Mouse (Mus musculus) lung, postnatal 14 days (tissue): ENCODE results near the gene C2cd4b.

Experiments used
- DNase-seq: peaks from one replicate; pipeline ENCODE4 v3.0.0; 2021

C2cd4b gene

GRCm38 (mm10) chr9:67778553-67778952 lies 19.3 kb downstream of the C2cd4b start:
- peak; percentile 18 for DNase-seq

DNA sequence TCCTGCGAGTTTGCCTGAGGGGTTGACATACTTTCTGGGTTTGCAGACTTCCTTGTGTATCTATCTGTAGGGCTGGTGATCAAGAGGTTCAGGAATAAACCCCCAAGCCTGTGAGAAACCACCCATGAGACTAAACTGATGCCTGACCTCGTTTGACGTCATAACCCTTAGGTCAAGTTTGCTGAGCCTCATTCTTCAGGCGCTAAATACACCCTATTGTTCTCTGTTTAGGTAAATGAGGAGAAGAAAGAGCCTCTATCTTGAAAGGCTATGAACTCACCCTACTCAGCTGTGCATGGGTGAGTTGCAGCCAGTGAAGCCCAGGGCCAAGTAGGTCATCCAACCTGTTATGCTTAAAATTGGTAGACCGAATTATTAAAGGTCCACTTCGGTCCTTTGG lies 23.5 kb downstream of the C2cd4b start:
- no peak for DNase-seq

- DNase-seq = no peak
Measured at GRCm38 (mm10) chr9:67783464-67783863, 24.2 kb downstream of the C2cd4b start.

DNA sequence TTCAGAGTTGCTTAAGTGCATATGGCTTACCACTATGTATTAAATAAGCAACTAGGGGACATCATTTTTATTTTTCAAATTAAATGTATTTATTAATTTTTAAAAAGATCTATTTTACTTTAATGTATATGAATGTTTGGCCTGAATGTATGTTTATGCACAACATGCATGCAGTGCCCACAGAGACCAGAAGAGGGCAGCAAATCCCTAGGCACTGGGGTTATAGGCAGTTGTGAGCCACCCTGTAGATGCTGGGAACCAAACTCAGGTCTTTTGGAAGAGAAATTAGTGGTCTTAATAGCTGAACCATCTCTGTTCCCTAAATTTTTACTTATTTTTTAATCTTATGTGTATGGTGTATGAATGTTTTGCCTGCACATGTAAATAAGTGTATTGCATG lies 24.7 kb downstream of the C2cd4b start:
- DNase-seq = no peak

GRCm38 (mm10) chr9:67786311-67786710 lies 27.1 kb downstream of the C2cd4b start:
- DNase-seq = no peak

DNA sequence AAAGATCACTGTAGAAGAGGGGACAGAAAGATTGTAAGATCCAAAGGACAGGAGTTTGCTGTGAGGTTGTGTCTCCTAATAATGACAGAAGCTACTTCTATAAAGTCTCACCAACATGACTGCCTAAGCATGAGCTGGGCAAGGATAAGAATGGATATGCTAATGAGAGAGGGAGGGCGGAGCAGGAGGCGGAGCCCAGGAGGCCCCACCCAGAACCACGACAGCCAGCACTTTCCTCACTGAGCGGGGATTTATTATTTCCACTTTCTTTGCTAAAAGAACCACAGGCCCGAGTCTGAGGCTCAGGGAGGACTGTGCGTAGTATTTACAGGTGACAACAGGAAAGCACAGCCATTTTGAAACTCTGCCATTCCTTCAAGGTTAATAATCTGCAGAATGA lies 28.4 kb downstream of the C2cd4b start:
- DNase-seq = no peak

DNA sequence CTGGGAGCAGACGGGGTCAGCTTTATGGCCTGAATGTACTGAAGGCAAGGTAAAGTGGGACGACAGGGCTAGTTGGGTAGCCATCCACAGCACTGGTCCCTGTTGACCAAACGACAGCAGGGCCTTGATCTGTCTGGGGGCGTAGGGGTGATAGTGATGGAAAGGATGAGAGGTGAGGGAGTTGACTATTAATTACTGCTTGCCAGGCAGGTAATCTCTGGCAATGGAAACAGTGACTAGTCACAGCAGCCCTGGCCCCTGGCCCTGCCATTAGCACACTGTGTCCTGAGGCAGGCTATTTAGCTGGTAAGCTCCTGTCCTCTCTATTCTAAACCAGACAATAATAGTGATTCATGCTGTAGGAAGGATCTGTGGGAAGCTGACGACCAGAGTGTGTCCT lies 33.2 kb downstream of the C2cd4b start:
- DNase-seq = no peak

DNA sequence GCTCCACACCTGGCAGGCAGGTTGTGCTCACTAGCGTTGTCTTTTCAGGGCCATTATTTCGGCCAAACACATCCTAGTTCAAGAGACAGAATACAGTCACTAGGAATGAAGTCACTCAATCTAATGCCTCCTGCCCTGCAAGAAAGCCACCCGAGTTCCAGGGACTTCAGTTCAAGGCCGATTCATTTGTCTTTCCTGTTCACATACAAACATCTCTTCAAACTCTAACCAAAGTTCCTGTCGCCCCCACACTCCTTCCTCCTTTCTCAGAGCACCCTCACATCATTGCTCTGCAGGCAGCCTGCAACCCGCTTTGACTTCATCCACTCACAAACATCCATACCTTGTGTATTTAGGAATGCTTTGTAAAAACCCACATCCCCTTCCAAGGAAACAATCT lies 34.3 kb downstream of the C2cd4b start:
- no peak for DNase-seq

DNA sequence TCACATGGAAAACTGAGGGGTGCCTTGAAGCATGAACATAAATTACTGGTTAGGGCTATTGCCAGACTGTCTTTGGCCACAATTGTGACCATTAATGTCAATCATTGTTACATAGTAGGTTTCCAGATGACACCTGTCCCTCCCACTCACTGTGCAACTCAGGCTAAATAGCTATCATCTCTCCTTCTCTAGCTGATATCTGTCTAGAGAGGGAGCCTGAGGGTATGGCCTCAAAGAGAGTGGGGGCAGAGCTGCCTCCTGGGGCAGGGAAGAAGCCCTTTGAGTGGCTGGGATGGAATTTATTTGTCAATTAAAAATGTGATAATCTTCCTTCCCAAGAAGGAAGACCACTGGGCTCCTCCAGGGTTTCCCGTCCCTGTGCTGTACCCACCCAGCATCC lies 35.0 kb downstream of the C2cd4b start:
- DNase-seq = no peak

DNA sequence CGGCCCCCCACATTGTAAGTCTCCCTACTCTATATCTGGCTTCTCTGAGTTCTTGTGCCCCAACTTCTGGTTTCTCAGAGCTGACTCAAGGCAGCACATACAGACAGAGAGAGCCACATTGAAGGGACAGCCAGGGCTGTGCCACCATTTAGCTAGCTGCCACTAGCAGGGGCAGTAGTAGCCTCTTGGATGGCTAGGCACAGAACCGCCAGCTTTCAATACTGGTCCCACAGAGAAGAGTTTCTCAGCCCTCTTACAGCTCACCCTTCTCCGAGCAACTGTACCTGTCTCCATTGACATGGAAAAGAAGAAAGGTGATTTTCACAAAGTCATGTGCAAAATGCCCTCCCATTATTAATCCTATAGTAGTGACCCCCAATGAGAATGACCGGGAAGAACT lies 35.4 kb downstream of the C2cd4b start:
- DNase-seq = no peak

DNA sequence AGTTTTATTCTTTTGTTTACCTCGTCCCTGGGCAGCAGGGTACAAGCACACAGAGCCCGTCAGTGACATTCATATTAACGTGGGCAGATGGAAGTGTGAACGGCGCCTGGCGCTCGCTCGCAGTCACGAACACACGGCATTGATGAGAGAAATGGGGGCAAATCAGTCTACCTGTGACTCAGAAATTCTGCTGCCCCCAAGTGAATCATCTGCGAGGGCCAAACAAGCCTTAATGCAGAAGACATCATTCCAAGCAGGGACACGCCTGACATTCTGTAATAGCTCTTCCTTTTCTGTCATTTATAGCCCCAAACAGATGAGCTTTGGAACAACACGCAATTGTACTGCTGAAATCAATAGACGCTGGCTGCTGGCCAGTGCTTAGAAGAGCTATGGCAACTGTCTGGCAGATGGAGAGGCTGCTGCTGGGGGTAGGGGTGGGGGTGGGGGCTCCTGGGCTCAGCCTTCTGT lies 36.0 kb downstream of the C2cd4b start:
- no peak for DNase-seq

GRCm38 (mm10) chr9:67799078-67799819 lies 40.0 kb downstream of the C2cd4b start:
- DNase-seq = no peak

DNA sequence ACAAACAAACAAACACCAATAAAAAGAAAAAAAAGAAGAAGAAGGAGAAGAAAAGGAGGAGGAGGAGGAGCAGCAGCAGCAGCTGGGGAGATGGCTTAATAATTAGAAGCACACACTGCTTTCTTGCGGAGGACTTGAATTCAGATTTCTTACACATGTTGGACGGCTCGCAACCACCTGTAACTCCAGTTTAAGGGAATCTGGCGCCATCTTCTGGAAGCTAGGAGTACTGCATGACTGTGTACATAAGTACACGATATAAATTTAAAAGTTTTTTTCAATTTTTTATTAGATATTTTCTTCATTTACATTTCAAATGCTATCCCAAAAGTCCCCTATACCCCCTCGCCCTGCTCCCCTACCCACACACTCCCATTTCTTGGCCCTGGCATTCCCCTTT lies 43.0 kb downstream of the C2cd4b start:
- DNase-seq = peak; percentile 77

- DNase-seq = no peak
Measured at GRCm38 (mm10) chr9:67807000-67807399, 47.8 kb downstream of the C2cd4b start.

DNA sequence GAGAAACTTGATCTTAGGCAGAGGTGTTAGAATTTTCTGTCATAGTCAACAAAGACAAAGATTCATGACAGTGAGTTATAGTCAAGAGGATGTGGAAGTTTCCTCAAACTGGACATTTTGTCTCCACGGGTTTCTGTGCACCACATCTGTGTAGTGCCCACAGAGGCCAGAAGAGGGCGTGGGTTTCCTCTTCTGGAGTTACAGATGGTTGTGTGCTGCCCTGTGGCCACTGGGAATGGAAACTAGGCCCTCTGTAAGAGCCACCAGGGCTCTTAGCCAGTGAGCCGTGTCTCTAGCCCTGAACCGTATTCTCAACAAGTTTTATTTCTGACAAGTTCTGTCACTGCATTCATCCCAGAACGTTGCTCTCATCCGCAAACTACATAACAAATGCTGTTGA lies 51.3 kb downstream of the C2cd4b start:
- no peak for DNase-seq
